Mouse (Mus musculus) liver, postnatal 0 days (tissue): ENCODE measurements around the gene Mettl7a1.

Experiments
- CTCF ChIP-seq: sonication (generic); IDR thresholded peaks from 2 replicates; pipeline ENCODE4 v1.5.1; 2016; ENCODE audit warnings: antibody characterized with exemption, low read depth
- EP300 ChIP-seq: IDR thresholded peaks from 2 replicates; pipeline ENCODE4 v1.6.1; 2016; ENCODE audit warnings: antibody characterized with exemption, low read depth, mild to moderate bottlenecking

GRCm38 (mm10) chr15:100280626-100281025, 23.3 kb upstream of the Mettl7a1 start, which contains the start of gene Tmprss12:
- TF ChIP-seq CTCF (no peak), EP300 (no peak)
